Mouse (Mus musculus): ENCODE data around the gene P4hb.

DNA sequence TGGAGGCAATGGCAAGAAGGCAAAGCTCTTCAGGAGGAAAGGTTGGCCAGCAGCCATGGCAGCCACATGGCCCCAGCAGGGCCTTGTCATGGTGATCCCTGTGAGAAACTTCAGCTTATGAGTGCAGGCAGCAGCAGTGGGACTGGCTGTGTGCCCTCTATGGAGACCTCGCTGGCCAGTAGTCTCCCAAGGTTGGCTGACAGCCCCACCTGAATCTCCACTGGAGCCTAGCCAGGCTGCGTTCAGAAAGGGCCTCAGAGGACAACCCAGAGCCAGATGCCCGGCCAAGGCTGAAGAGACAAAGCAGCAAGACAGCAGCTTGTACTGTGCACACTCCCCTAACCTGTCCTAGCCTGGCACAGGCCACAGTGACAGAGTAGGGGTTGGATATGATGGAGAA, 34.6 kb downstream of the P4hb start:
- TF ChIP-seq MXI1 (IDR thresholded peaks at IDR 0.05; ENCODE audit: low read depth, low read length) (no peak), CTCF (IDR thresholded peaks at IDR 0.05 in 2 of 3, conservative IDR thresholded peaks at IDR 0.05 in 1 of 3; ENCODE audit: control insufficient read depth in 1 of 3, insufficient read depth in 1 of 3, low read depth in 2 of 3, low read length in 3 of 3, poor library complexity in 1 of 3, severe bottlenecking in 1 of 3) (no peak), CHD2 (IDR thresholded peaks at IDR 0.05; ENCODE audit: low read length) (no peak), ELF1 (IDR thresholded peaks at IDR 0.05; ENCODE audit: low read depth, low read length) (no peak), USF2 (IDR thresholded peaks at IDR 0.05; ENCODE audit: borderline replicate concordance in 1 of 2, insufficient read depth in 1 of 2, low read depth in 1 of 2, low read length in 2 of 2) (no peak), RAD21 (IDR thresholded peaks at IDR 0.05; ENCODE audit: low read depth, low read length) (no peak), POLR2A (IDR thresholded peaks at IDR 0.05; ENCODE audit: control insufficient read depth in 1 of 2, insufficient read depth in 1 of 2, low read depth in 1 of 2, low read length in 2 of 2, poor library complexity in 1 of 2) (no peak), TCF12 (IDR thresholded peaks at IDR 0.05; ENCODE audit: low read depth, low read length) (no peak), POLR2AphosphoS2 (IDR thresholded peaks at IDR 0.05; ENCODE audit: low read length) (no peak), GABPA (IDR thresholded peaks at IDR 0.05; ENCODE audit: low read depth, low read length) (no peak), GATA1 (IDR thresholded peaks at IDR 0.05; ENCODE audit: low read depth, low read length) (no peak)
